Mouse (Mus musculus) liver, embryonic 11.5 days (tissue): ENCODE results near the gene Fam241b. TPM values are rescaled to one million over a fixed set of nuclear protein-coding genes. Genes with fewer than 3 reads are reported as not detected.

Source experiments
- polyA plus RNA-seq: library from polyadenylated mRNA; unstranded; fragments of >200 nt; fragmentation: Nextera tagmentation; extraction: Ambion mirVana; gene quantifications from 2 replicates; pipeline ENCODE4 v1.2.1, GENCODE M21; 2014

The Fam241b gene
- polyA plus RNA-seq, 1 experiment from 2014 or later: 0.77 TPM

Other genes with a start within 250 kb of the Fam241b start
- gene Col13a1, start 164.8 kb downstream of the Fam241b start, polyA plus RNA-seq: 4.0 and 4.6 TPM in 2 replicates
- not detected in 2 replicates for gene Neurog3, start 10.8 kb downstream of the Fam241b start, polyA plus RNA-seq
- gene Tspan15, start 87.3 kb upstream of the Fam241b start, polyA plus RNA-seq: 13.8 and 14.1 TPM in 2 replicates
- gene Tacr2, start 108.5 kb upstream of the Fam241b start, polyA plus RNA-seq: not detected in 2 replicates
- 123 and 141 TPM in 2 replicates for gene Hk1, start 236.0 kb upstream of the Fam241b start, polyA plus RNA-seq